Mouse (Mus musculus) small intestine, adult 2 months (tissue): Measurements from ENCODE around the gene Lysmd4.

Experiments used
- CTCF ChIP-seq: fragments of 200-500 bp; IDR thresholded peaks from 2 replicates; pipeline ENCODE4 v1.5.1; 2012; ENCODE audit warnings: low read depth, mild to moderate bottlenecking, control low read depth, inconsistent platforms, low read length, moderate library complexity, mixed read lengths; ENCODE audit not compliant: insufficient replicate concordance, insufficient read length; ENCODE audit errors: extremely low read depth
- POLR2A ChIP-seq: fragments of 200-500 bp; IDR thresholded peaks from 2 replicates; pipeline ENCODE4 v1.6.1; 2012; ENCODE audit warnings: low read depth, mild to moderate bottlenecking, control low read depth, inconsistent platforms, low read length, moderate library complexity

- TF ChIP-seq CTCF (no peak), POLR2A (no peak)
Observed at GRCm38 (mm10) chr7:67352989-67353388, 130.6 kb downstream of the Lysmd4 start.
